In the genomic region with DNA sequence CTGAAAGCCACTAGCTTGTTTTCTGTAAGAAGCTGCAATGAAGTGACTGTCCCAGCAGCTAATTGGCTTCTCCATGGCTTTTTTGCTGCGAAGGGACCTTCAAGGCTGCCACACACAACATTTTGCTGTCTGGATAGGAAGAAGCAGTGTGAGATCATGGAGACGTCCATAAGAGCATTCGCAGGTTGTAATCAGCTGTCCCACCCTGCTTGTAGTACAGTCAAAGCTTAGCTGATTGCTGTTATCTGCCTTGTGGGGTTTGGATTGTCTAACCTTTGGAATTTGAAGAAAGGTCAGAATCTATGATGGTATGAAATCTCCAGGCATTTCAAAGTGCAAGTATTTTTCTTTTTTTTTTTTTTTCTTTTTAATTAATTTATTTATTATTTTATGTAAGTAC, we compare ENCODE assay signal across 14 mouse cellular contexts.
"Had no signal": no experiment of that assay in that cellular context is flagged by ENCODE, and none has a peak within 500 bp of the region (broad histone marks: within the 10 kb centered on the region; RNA-seq: fewer than 3 reads in every experiment).

No protein-coding gene starts in this region.

- H3K4me3 ChIP-seq: layer of hippocampus, adult 2 months; limb, embryonic 13.5 days; midbrain, embryonic 15.5 days; neural tube, embryonic 12.5 days had no signal

- ATAC-seq: midbrain, embryonic 15.5 days had no signal

- H3K4me2 ChIP-seq: limb, embryonic 13.5 days; midbrain, embryonic 11.5 days; midbrain, embryonic 15.5 days; neural tube, embryonic 12.5 days had no signal

- H3K9me3 ChIP-seq: limb, embryonic 13.5 days; midbrain, embryonic 15.5 days; neural tube, embryonic 12.5 days had no signal

- H3K27ac ChIP-seq: kidney, postnatal 0 days; layer of hippocampus, adult 2 months; limb, embryonic 13.5 days; midbrain, embryonic 15.5 days; neural tube, embryonic 12.5 days; stomach, postnatal 0 days had no signal

- DNase-seq: kidney, adult 11 months; kidney, adult 9 months; kidney, postnatal 4 days; left cerebral cortex, postnatal 4 days; lung, adult 18-20 months; retina, postnatal 1 day; thymus, postnatal 4 days had no signal

- H3K9ac ChIP-seq: limb, embryonic 13.5 days; midbrain, embryonic 15.5 days; neural tube, embryonic 12.5 days had no signal

- H3K4me1 ChIP-seq: neural tube, embryonic 12.5 days had no signal

- H3K27me3 ChIP-seq: limb, embryonic 13.5 days; midbrain, embryonic 15.5 days; neural tube, embryonic 12.5 days had no signal
